Mouse (Mus musculus) urinary bladder, postnatal 4 days (tissue): ENCODE measurements around the gene Car4.

Experiments
- DNase-seq, 2 experiments: peaks; one replicate each; pipeline ENCODE4 v3.0.0; 2021 to 2022; ENCODE audit warnings: low spot score in 2 of 2

The Car4 gene

GRCm38 (mm10) chr11:85003566-85003965 is 46.0 kb downstream of the Car4 start:
- no peak for DNase-seq

- DNase-seq: no peak
These were observed 55.5 kb downstream of the Car4 start for GRCm38 (mm10) chr11:85013121-85013520.
